Mouse (Mus musculus) cerebellum, adult 18-20 months (tissue): ENCODE measurements at regions not wholly inside any gene's neighbourhood (a gene's known extent, or its start where the extent isn't known, plus 50 kb on each side); places are given as distances from the start of the nearest gene placed in this dataset.
A peak's percentile ranks its signal among the peaks of the same experiment; 100 is the strongest.

Experiments used
- DNase-seq, 2 experiments: peaks; one replicate each; pipeline ENCODE4 v3.0.0; 2021

GRCm38 (mm10) chr13:107458730-107459129, 436.8 kb upstream of the Kif2a start:
- no peak for DNase-seq

- no peak for DNase-seq
Measured at GRCm38 (mm10) chr13:107457270-107457669, 435.3 kb upstream of the Kif2a start.

DNA sequence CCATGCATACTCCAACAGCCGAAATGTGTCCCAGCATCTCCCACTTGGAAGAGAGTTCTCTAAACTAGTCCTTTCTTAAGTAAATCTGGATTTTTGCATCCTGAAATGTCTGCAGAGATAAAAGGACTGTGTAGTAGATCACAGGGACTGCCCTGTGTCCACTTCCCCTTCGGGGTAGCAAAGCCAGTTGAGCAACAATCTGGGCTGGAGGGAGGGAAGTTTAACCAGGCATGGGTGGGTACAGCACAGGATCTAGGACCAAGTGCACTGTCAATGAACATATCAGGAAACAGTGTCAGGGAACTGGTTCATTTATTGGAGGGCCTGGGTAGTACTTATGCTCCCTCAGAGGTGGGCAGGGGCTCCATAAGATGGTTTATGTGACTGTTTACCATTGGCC, 434.5 kb upstream of the Kif2a start:
- DNase-seq, result no peak

DNA sequence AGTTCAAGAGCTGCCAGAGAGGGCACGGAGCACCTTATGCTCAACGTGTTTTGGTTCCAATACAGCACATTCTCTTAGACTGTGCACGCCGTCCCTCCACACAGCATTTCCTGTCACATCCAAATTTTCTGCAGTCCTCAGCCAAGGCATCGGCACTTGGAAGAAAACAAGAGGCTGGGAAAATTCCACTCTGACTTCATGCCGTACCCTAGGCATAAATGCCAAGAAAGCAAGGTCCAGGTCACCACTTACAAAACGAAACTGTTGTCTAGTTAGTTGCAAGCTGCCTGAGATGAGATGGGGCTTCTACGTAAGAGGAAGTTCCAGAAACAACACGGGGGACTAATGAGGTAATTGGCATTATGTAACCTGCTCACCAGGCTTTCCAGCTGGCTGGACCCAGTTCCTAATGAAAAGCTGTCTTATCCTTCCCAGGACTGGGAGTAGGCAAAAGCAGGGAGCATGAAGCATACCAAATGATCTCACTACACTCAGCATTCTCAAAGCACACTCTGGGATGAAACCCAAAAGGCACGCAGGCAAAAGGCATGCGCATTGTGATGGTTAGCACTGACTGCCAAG, 427.8 kb upstream of the Kif2a start:
- peak; percentile 81 to 84 for DNase-seq

DNA sequence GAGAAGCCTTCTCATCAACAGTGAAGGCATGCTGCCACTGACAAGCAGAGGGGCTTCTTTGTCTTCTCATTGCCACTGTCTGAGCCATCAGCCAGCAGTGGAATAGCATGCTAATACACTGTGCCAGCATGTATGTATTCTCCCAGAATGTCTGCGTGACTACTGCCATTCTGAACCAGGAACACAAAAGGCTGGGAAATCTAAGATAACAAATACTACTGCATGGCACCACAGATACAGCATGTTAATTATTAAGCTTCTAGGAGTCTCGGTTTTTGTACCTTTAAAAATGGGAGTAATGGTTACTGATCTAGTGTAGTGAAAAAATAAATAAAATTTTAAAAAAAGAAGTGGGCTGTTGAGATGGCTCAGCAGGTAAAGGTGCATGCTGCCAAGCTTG, 425.9 kb upstream of the Kif2a start:
- DNase-seq, result no peak

- DNase-seq, result no peak
Measured at GRCm38 (mm10) chr13:107419363-107420155, 397.6 kb upstream of the Kif2a start.

GRCm38 (mm10) chr13:107410267-107410666, 388.3 kb upstream of the Kif2a start:
- peak; percentile 61 for DNase-seq

- DNase-seq, result no peak
Measured at GRCm38 (mm10) chr13:107407674-107408026, 385.7 kb upstream of the Kif2a start.

DNA sequence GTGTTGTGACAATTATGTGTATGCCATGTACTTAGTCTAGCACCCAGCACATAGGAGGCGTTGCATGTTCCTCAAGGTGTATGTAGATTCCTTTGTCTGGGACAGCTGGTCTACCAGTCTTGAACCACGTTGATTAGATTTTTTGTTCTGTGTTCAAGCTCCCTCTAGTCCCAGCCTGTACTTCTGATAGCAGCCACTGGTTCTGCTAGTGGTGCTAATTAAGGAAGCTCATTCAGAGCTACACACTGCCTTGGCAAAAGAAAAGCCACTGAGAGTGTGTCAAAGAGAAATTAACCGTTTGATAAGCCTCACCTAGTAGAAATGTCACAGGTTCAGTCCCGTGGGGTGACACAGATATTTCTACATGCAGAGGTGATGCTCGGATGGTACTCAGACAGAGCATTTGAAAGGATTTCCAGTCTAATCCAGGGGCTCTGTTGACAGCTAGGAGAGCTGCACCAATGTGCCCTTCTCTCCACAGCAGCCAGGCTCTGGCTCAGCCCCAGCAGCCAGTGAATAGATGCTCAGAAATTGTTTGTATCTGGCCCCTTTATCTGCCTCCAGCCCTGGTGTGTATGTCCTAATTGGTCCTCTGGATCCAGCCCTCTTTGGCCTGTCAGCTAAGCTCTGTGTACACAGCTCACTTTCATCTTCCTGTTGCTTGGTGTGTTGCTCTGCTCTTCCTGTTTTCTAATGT, 385.2 kb upstream of the Kif2a start:
- DNase-seq, result peak in 1 of 2 experiments; percentile 13

- DNase-seq, result no peak
Measured at GRCm38 (mm10) chr13:107398621-107399363, 376.9 kb upstream of the Kif2a start.

DNA sequence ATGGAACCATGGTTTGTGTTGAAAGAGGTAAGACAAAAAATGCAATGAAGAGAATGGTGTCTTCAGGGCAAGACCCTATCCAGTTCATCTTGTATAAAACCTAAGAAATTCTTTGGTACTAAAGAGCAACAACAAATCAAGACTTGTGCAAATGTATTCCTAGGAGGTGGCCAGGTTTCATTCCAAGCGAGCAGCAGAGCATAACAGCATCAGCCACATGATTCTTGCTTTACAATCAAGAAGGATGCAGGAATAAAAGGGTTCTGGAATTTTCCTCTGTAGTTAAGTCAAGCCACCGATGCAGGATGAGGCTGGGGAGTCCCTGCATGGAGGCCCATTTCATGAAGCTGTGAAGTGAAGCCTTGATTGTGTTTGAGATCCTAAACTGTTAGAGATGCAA, 374.1 kb upstream of the Kif2a start:
- DNase-seq, result no peak

GRCm38 (mm10) chr13:107394451-107394850, 372.5 kb upstream of the Kif2a start:
- DNase-seq, result no peak

DNA sequence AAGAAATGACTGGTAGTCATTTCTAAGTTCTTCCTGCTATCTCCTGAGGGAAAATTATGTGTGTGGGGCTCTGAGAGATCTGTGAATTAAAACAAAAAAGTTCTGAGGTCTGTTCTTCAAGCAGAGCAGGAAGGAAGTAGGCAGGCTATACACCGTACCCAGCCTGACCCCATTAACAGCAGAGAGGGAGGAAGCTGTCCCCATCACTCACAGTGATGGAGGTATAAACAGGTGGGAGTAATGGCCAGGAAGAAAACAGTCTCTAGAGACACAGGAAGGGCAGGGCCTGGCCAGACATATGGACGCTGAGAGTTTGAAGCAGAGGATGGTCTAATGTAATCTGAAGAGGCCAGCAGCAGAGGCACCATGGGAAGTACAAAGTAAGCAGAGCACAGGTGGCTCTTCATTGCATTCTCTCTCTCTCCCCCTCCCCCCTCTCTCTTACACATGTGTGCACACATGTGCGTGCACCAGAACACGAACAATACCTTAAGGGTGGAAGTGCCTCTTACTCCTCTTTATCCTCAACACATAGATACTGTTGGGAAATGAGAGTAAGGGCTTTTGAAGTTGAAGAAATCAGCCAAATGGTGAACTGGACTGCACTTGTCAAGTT, 367.7 kb upstream of the Kif2a start:
- no peak for DNase-seq

- no peak for DNase-seq
Measured at GRCm38 (mm10) chr13:107389074-107389473, 367.1 kb upstream of the Kif2a start.

DNA sequence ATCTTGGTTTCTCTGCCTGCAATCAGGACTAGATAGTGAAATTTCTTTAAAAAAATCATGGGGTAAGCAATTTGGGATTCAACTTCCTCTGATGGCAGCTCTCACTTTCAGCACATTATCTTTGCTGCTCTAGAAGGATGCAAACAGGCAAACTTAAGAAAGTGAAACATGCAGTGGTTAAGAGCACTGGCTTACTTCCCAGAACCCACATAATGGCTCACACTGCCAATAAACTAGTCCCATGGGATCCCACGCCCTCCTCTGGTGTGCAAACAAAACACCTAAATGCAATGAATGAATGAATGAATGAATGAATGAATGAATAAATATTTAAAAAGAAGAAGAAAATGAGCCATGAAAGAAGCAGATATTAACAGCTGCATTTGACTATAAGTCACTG, 356.1 kb upstream of the Kif2a start:
- no peak for DNase-seq

GRCm38 (mm10) chr13:107372666-107373065, 350.7 kb upstream of the Kif2a start:
- no peak for DNase-seq

DNA sequence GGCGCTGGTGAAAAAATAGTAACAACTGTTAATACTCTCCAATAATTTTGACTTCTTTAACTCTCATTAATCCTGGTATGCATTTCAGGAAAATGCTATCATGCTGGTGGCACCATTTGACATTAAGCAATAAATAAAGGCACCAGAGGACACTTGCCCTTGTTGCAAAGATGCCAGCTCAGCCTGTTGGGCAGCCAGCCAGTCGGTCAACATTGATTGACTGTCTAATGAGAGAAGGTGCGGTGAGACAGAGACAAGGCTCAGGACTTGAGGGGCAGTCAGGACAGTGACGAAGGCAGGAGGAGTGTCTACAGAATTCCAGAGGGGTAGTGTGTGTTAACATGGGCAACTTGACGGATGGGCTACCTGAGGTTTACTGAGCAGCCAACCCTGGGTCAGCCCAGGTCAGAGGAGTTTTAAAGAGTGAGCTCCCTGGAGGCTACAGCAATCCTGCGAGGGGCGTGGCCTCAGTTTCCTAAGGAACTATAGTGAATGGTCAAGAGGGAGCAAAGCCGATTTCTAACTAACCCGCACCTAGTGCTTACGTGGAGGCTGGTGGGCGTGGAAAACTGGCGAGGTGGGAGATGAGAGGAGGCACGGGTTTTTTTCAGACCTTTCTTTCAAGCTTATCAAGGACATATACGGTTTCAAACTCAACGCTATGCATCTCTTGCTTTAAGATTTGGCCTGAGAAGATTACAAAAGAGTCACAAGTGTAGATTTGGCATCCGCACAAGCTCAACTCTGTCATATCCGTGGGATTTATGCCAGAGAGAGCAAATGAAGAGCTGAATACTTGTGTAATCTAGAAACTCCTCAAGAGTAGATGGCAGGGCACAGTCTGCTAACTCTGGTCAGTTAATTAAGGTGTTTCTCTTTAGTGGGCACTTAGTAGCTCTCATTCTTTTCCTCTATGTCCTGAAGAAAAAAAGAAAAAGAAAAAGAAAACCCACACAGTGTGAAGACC, 350.0 kb upstream of the Kif2a start:
- DNase-seq, result peak in 1 of 2 experiments; percentile 10

DNA sequence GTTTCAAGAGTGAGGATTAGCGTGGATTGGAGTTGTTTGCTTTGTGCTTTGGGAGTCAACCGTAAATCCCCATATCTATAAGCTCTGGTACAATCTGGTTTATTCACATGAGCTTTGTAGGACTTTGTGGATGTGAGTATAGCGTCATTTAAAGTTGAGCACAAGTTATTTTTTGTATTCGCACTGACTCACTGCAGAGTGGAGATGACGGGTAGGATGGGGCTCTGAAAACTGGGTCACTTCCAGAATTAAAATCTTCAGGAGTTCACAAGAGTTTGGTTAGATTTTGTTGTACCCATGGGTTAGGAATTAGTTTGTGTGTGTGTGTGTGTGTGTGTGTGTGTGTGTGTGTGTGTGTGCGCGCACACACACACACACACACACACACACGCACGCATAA, 345.7 kb upstream of the Kif2a start:
- DNase-seq, result no peak

DNA sequence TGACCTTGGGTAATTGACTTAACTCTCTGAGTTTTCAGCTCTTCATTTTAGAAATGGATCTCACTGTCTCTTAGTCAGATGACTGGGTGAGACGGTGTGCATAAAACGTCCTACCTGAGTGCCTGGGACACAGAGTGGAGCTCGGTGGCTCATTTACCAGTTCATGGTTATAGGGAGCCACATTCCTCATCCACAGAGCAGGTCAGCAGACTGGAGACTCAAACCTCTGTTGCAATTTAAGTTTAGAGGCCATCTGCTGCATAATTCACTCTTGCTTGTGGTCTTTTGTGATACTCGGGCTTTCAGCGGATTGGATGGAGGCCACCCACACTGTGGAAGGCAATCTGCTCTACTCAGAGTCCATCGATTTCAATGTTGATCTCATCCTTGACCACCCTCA, 343.8 kb upstream of the Kif2a start:
- no peak for DNase-seq

- no peak for DNase-seq
Measured at GRCm38 (mm10) chr13:107365241-107365640, 343.3 kb upstream of the Kif2a start.

DNA sequence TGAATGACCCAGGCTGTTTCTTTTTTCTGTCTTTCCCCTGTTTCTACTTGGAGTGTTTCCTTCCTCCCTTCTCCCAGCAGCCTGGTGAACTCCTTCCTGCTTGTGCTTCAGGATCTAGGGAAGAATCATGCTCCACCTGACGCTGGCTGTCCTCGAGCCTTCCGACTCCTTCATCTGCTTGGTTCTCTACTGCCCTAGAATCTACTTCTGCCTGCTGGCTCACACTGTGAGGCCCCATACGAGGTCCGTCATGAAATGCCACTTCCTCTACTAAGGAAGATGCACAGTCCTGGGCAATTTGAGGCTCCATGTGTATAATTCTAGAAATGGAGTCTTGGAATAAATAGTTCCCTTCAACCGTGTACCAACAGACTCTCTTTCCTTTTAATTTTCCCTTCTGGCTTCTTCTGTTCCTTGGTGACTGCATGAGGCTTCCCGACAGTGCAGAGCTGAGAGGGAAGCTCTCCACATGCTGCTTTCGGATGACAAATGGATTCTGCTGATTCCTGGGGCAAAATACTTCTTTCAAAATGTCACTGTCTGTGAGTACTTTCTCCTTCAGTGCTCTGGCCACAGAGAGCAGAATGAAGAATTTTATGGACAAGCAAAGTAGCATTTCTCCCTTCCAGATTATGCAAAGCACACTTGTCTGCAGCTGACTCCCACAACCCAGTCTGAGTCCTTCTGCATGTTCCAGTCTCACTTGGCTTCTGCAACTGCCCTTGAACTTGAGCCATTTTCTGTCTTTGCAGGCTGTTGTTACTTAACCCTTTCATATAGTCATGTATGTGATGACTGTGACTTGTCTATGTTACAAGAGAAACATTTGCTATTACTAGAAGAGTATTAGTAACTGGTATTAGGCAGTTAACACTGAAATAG, 341.1 kb upstream of the Kif2a start:
- no peak for DNase-seq
